In the genomic region with DNA sequence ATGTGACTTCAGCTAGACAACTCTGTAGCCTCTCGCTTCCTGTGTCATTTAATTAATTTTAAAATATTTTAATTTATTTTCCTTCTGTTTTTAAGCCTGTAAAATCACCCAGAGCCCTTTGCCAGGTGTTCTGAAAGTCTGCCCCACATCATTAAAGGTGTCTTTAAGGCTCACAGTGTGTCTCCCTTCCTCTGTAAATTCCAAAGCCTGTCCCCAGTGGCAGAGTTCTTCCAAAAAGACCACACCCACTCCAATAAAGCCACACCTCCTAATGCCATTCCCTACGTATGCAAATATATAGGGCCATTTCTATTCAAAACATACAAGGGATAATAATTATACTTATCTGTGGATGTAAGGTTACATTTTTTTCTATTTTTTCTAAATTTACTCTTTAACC, we compare ENCODE assay signal across 16 mouse cellular contexts.
"Had no signal": no experiment of that assay in that cellular context is flagged by ENCODE, and none has a peak within 500 bp of the region (broad histone marks: within the 10 kb centered on the region; RNA-seq: fewer than 3 reads in every experiment).

No protein-coding gene starts in this region.

- H3K4me2 ChIP-seq: liver, embryonic 13.5 days; midbrain, embryonic 11.5 days; stomach, embryonic 15.5 days had no signal

- H3K9ac ChIP-seq: liver, embryonic 13.5 days; stomach, embryonic 15.5 days had no signal

- H3K4me3 ChIP-seq: liver, embryonic 13.5 days; stomach, embryonic 15.5 days had no signal

- H3K4me1 ChIP-seq: liver, embryonic 13.5 days; stomach, embryonic 15.5 days had no signal

- H3K27me3 ChIP-seq: liver, embryonic 13.5 days; stomach, embryonic 15.5 days had no signal

- DNase-seq: kidney, adult 18-20 months; kidney, adult 9 months; kidney, postnatal 14 days; kidney, postnatal 4 days; left cerebral cortex, postnatal 4 days; liver, embryonic 13.5 days; lung, adult 2 months; lung, postnatal 14 days; lung, postnatal 4 days; retina, postnatal 1 day; right cerebral cortex, postnatal 25 days; spleen, adult 18-20 months; thymus, postnatal 25 days had no signal

- H3K27ac ChIP-seq: liver, embryonic 13.5 days; stomach, embryonic 15.5 days had no signal

- H3K36me3 ChIP-seq: liver, embryonic 13.5 days; stomach, embryonic 15.5 days had no signal

- H3K9me3 ChIP-seq: liver, embryonic 13.5 days; stomach, embryonic 15.5 days had no signal

- ATAC-seq: intestine, embryonic 16.5 days had no signal
